Mouse (Mus musculus) Patski (cell line): ENCODE data around the gene Mier3. TPM values are rescaled to one million over a fixed set of nuclear protein-coding genes. Genes with fewer than 3 reads are reported as not detected.

Source experiments
- ATAC-seq: fragments of 100-300 bp; one replicate; pipeline ENCODE4 v1.8.0; 2021
- CTCF ChIA-PET: fragments of 350-600 bp; sonication (Branson Sonifier 250); formaldehyde crosslinking; loops from one replicate; lab custom pipeline; 2022; ENCODE audit warnings: inconsistent platforms; lab: Charles Lee
- POLR2A ChIA-PET: fragments of 350-600 bp; sonication (Branson Sonifier 250); formaldehyde crosslinking; loops from one replicate; lab custom pipeline; 2022; ENCODE audit warnings: antibody characterized with exemption, inconsistent platforms; lab: Charles Lee
- DNase-seq: peaks from one replicate; pipeline ENCODE4 v3.0.0-alpha.2; 2011; ENCODE audit warnings: low read depth, low spot score
- H3K27me3 ChIP-seq: fragments of 371-371 bp; one replicate; pipeline ENCODE4 v1.5.1; 2021
- CTCF ChIP-seq: fragments of 100-300 bp; IDR thresholded peaks from one replicate; pipeline ENCODE4 v1.5.1; 2021
- in situ Hi-C: fragments of 300-500 bp; cut with MboI; formaldehyde crosslinking; loops from 3 replicates; pipeline ENCODE4 v1.11.1; 2018; ENCODE audit warnings: low pct_unique_long_range_greater_than_20kb, mixed read lengths
- polyA plus RNA-seq: library from polyadenylated mRNA; unstranded; gene quantifications from one replicate; pipeline ENCODE4 v1.2.3, GENCODE M21; 2021

The Mier3 gene
- polyA plus RNA-seq, result 16.5 TPM

DNA sequence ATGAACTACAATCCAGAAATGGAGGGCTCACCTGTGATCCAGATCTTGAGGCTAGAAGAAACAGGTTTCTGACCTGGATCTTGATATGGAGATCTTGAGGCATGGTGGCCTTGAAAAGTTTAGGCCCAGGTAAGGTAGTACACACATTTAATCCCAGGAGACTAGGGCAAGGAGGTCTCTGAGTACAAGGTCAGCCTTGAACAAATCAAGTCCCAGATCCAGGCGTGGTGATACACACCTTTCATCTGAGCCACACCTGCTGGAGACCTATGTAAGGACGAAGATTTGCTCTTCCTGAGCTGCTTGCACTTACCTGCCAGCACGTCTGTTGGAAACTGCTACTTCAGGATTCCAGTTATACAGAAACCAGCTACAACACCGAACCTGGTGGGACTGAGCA, at the start of gene Mier3:
Gene Mier3 (plus strand): TSS at position 301 of the 400 bp plus-strand sequence.
- ChIA-PET POLR2A (no interaction called here), CTCF (no interaction called here)
- H3K27me3 ChIP-seq, result peaks cover 23% of the 10 kb centered on the region
- no peak for TF ChIP-seq CTCF
- in situ Hi-C loops, result no loop called here
- DNase-seq (no peak), ATAC-seq (no peak)

GRCm38 (mm10) chr13:111634163-111635160, 46.3 kb upstream of the Mier3 start:
- no peak for DNase-seq
- H3K27me3 ChIP-seq, result no peaks in the 10 kb centered on the region
- no peak for ATAC-seq
- ChIA-PET POLR2A (no interaction called here), CTCF (interaction anchor here (0.6 to 1.5 kb wide), 2 partner anchors 21 to 148 kb away, joined by 3 read pairs; no protein-coding TSS in a partner anchor)
- no peak for TF ChIP-seq CTCF
- in situ Hi-C loops, result no loop called here

GRCm38 (mm10) chr13:111640319-111640718, 40.5 kb upstream of the Mier3 start:
- ChIA-PET POLR2A (interaction anchor here (0.6 kb wide), 1 partner anchor 25 kb away, joined by 3 read pairs; no protein-coding TSS in a partner anchor), CTCF (no interaction called here)
- DNase-seq (no peak), ATAC-seq (no peak)
- TF ChIP-seq CTCF, result no peak
- in situ Hi-C loops, result no loop called here
- peaks cover 25% of the 10 kb centered on the region for H3K27me3 ChIP-seq

- ATAC-seq (no peak), DNase-seq (no peak)
- no peak for TF ChIP-seq CTCF
- peaks cover 44% of the 10 kb centered on the region for H3K27me3 ChIP-seq
- CTCF ChIA-PET, result interaction anchor here (1.0 kb wide), 1 partner anchor 82 kb away, joined by 3 read pairs; no protein-coding TSS in a partner anchor
- in situ Hi-C loops, result no loop called here
- POLR2A ChIA-PET, result no interaction called here
Observed at GRCm38 (mm10) chr13:111643636-111644035, 37.1 kb upstream of the Mier3 start.

GRCm38 (mm10) chr13:111646204-111646603, 34.6 kb upstream of the Mier3 start:
- ATAC-seq (no peak), DNase-seq (no peak)
- in situ Hi-C loops, result no loop called here
- no peak for TF ChIP-seq CTCF
- ChIA-PET CTCF (interaction anchor here (1.2 kb wide), 1 partner anchor 72 kb away, joined by 3 read pairs; no protein-coding TSS in a partner anchor), POLR2A (no interaction called here)
- peaks cover 45% of the 10 kb centered on the region for H3K27me3 ChIP-seq

- no peak for TF ChIP-seq CTCF
- ChIA-PET POLR2A (no interaction called here), CTCF (no interaction called here)
- peaks cover 41% of the 10 kb centered on the region for H3K27me3 ChIP-seq
- in situ Hi-C loops, result no loop called here
- ATAC-seq (no peak), DNase-seq (no peak)
Observed at GRCm38 (mm10) chr13:111647279-111647678, 33.5 kb upstream of the Mier3 start.

DNA sequence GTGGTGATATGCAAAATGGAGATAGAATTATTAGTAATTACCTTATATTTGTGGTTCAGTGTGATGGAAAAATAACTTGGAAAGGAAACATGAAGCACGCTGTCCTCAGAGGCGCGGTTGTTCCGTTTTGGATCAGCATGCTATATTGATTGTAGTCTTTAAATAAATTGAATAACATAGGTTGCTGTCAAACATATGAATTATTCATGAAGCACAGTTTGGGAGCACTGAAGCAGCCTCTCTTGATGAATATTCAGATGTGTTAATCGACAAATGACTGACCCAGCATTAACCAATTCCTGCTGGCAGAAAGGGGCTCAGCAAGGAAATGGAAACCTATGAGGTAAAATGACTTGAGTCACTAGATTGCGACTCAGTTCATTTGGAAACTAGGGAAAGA, 29.8 kb upstream of the Mier3 start:
- in situ Hi-C loops, result no loop called here
- TF ChIP-seq CTCF, result no peak
- ATAC-seq, result no peak
- POLR2A ChIA-PET, result no interaction called here
- CTCF ChIA-PET, result no interaction called here
- DNase-seq, result no peak
- H3K27me3 ChIP-seq, result peaks cover 33% of the 10 kb centered on the region

- peaks cover 28% of the 10 kb centered on the region for H3K27me3 ChIP-seq
- in situ Hi-C loops, result no loop called here
- DNase-seq, result no peak
- ATAC-seq, result no peak
- no peak for TF ChIP-seq CTCF
- POLR2A ChIA-PET, result no interaction called here
- CTCF ChIA-PET, result no interaction called here
Observed at GRCm38 (mm10) chr13:111655273-111655672, 25.5 kb upstream of the Mier3 start.

DNA sequence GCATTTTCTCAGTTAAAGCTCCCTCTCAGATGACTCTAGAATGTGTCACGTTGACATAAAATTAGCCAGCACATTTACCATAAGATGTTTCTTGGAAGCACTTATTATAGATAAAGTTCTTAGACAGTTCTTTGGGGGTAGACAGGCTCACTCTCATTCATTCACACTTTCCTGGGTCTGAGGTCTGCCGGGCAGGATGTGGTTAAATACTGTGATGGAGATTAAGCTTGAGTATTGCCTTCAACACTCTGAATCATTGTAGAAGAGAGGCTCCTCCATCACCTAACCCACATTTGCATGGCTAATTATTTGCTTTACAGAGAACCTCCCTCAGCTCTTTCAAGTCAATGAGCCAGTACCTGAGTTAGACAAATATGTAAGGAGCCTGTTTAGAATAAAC, 24.9 kb upstream of the Mier3 start:
- peaks cover 25% of the 10 kb centered on the region for H3K27me3 ChIP-seq
- ChIA-PET CTCF (no interaction called here), POLR2A (no interaction called here)
- ATAC-seq, result no peak
- no peak for DNase-seq
- in situ Hi-C loops, result no loop called here
- no peak for TF ChIP-seq CTCF

DNA sequence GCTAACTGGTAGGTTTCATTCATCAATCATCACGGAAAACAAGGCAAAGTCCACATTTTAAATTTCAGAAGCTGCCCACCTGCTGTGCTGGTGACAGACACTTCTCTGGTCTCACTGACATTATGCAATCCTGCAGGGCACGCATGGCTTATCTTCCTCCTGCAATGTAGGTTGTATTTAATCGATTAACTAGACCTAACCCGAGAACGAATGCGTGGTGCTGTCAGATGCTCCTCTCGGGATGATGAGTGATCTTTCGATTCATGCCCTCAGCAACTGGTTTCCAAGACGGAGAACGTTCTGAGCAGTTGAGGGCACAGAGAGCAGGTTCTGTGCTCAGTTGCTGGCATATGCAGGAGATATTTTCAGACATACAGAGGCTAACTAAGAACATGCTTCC, 24.5 kb upstream of the Mier3 start:
- TF ChIP-seq CTCF, result no peak
- H3K27me3 ChIP-seq, result peaks cover 24% of the 10 kb centered on the region
- DNase-seq (no peak), ATAC-seq (no peak)
- POLR2A ChIA-PET, result no interaction called here
- CTCF ChIA-PET, result no interaction called here
- in situ Hi-C loops, result no loop called here

DNA sequence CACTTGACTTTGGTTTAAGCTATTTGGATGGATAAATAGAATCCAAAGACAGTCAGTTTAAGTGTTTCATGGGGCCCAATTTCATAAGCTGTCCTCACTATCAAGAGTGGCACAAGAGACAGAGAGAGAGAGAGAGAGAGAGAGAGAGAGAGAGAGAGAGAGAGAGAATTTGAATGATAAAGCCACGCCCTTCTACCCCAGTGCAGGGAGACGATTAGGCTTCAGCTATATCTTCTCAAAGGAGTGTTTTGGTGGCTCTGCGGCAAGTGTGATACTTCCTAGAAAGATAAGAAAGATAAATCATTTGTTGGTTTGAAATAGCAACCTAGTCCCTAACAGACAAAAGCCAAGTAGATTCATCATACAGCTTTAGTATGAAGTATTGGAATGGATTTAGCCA, 24.0 kb upstream of the Mier3 start:
- ATAC-seq (no peak), DNase-seq (no peak)
- H3K27me3 ChIP-seq, result peaks cover 24% of the 10 kb centered on the region
- TF ChIP-seq CTCF, result no peak
- in situ Hi-C loops, result no loop called here
- ChIA-PET POLR2A (no interaction called here), CTCF (interaction anchor here (1.2 kb wide), 1 partner anchor 16 kb away, joined by 4 read pairs; no protein-coding TSS in a partner anchor)
